Mouse (Mus musculus) cortical plate, adult 2 months (tissue): ENCODE results near the gene B9d1.

Experiments used
- CTCF ChIP-seq: fragments of 200-500 bp; IDR thresholded peaks from 2 replicates; pipeline ENCODE4 v1.5.1; 2011; ENCODE audit warnings: mild to moderate bottlenecking, control low read depth, low read length; ENCODE audit not compliant: insufficient read depth; ENCODE audit errors: extremely low read depth
- POLR2A ChIP-seq: fragments of 200-500 bp; IDR thresholded peaks from 2 replicates; pipeline ENCODE4 v1.6.1; 2011; ENCODE audit warnings: mild to moderate bottlenecking, low read length, control low read depth; ENCODE audit not compliant: insufficient read depth; ENCODE audit errors: extremely low read depth

DNA sequence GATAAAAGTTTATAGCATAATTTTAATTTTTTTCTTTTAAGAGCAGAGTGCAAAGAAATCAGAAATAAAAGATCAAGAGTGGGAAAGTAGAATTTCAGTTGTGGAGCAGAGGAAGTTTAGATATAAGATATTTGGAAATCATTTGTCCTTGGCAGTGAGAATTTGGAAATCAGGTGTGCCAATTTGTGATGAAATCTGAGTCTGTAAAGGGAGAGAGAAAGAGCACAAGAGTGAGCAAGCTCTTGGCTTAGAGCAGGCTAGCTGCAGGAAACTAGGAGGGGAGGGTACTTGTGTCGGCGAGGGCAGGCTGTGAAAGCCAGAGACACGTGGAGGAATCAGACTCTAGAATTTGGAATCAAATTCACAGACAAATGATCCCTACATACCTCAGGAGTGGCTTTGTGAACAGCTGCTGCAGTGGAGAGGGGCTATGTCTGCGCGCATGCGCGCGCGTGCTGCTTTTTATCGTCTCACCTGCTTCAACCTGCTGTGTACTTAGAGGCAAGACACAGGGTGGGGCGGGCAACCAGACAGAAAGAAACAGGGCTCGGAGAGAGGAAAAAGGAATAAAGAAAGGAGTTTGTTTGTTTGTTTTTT lies 28.1 kb upstream of the B9d1 start:
- TF ChIP-seq POLR2A (no peak), CTCF (no peak)
